Mouse (Mus musculus) brain, embryonic 14.5 days (tissue): ENCODE data around the gene Celf2. TPM values are rescaled to one million over a fixed set of nuclear protein-coding genes. Genes with fewer than 3 reads are reported as not detected.

Source experiments
- DNase-seq: peaks from one replicate; pipeline ENCODE4 v3.0.0-alpha.2; 2011; ENCODE audit warnings: low read depth
- CTCF ChIP-seq: fragments of 200-500 bp; IDR thresholded peaks from 2 replicates; pipeline ENCODE4 v1.5.1; 2012; ENCODE audit warnings: inconsistent platforms, mild to moderate bottlenecking, moderate library complexity, borderline replicate concordance; ENCODE audit not compliant: insufficient read depth, insufficient read length; ENCODE audit errors: extremely low read depth
- POLR2A ChIP-seq: fragments of 200-500 bp; IDR thresholded peaks from 2 replicates; pipeline ENCODE4 v1.6.1; 2012; ENCODE audit warnings: mild to moderate bottlenecking, inconsistent platforms, borderline replicate concordance; ENCODE audit not compliant: poor library complexity, insufficient read depth, insufficient read length, severe bottlenecking; ENCODE audit errors: extremely low read depth
- polyA plus RNA-seq: library from polyadenylated mRNA; depleted of rRNA; stranded (reverse); fragments of >200 nt; gene quantifications from 2 replicates; pipeline ENCODE4 v1.2.3, GENCODE M21; 2012

The Celf2 gene
- polyA plus RNA-seq, 1 experiment = 161 TPM

GRCm38 (mm10) chr2:6873711-6874110 is 635.7 kb downstream of the Celf2 start:
- TF ChIP-seq CTCF (no peak), POLR2A (no peak)
- DNase-seq = peak; percentile 46

GRCm38 (mm10) chr2:6872894-6873255 is 636.5 kb downstream of the Celf2 start:
- TF ChIP-seq POLR2A = no peak
- TF ChIP-seq CTCF = no peak
- DNase-seq = peak; percentile 72

DNA sequence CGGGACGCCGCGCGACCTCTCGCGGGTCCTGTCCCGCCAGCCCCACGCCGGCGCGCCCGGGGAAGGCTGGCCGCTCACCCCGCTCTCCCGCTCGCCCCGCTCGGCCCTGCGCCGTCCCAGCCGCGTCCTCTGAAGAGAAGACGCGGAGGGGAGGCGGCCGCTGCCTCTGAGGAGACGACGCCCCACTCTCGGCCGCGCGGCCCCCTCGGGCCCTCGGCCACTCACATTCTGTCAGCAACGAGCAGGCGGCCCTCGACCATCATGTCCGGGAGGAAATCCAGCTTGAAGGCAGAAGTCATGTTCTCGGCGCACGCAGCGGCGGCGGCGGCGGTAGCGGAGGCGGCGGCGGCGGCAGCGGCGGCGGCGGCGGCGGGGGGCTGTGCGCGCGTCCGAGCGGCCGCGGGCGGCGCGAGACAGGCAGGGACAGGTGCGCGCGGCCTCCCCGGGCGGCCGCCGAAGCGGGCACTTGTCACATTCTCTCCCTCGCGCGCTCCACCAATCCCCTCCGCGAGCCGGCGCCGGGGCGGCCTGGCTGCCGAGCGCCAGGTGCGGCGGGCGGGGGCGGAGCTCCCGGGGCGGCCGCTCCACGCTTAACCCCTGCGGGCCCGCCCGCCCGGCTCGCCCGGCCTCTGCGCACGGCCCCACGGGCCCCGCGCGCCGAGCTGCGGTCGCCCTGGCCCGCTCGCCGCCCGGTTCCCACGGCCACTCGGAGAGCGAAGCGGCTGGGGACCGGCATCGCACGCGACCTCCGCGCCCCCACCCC is 637.1 kb downstream of the Celf2 start:
- DNase-seq = peak; percentile 90
- TF ChIP-seq CTCF = no peak
- 0 out of 2 replicates have a peak, but pooled peaks have one; percentile 18 for TF ChIP-seq POLR2A

GRCm38 (mm10) chr2:6871281-6872130 is 637.9 kb downstream of the Celf2 start:
- peak; percentile 82 for DNase-seq
- no peak for TF ChIP-seq POLR2A
- no peak for TF ChIP-seq CTCF

DNA sequence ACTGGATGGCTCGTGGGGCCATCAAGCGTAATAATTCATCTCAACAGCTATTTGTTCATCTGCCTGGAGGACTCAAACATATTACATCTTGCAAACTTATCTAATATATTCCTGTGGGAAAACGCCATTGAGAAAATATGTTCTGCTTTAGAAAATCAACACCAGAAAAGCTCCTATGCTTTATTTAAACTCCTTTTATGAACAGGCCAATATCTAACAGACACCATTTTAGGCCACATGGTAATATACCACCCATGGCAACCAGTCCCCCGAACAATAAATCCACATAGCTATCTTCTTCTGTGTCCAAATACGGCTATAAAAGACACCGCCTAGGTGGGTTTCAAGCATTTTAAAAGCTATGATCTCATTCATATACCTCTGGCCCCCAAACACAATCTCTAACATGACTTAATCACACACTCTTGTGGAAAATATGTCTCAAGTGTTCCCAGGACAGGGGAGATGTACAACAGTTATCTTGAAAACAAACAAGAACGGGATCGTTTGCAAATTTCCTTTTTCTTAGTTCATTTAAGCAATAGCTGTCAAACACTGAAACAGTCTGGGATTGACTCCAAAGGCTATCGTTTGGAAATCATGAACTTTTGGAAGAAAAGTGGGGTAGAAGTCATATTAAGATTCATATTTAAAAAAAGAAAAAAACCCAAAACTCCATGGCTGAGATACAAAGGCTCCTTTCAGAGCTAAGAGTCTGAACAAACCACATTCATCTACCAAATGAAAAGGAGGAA is 639.2 kb downstream of the Celf2 start:
- TF ChIP-seq POLR2A = no peak
- TF ChIP-seq CTCF = no peak
- DNase-seq = peak; percentile 62

DNA sequence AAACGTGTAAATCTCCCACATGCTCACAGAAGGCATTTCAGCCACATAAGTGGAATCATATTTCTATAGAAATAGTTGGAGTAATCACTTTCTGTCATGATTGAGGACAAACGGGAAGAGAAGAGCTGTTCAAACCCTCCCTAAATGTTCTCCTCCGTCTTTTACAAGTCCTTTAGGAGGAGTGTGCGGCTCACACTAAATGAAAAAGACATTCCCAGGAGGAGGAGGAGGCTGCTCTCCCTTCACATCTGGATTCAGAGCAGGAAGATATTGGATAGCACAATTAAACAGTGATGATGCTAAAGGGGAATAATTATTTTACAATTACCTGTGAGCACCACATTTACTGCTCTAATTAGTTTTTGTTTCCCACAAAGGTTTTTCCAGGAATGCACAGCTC is 642.1 kb downstream of the Celf2 start:
- TF ChIP-seq CTCF (no peak), POLR2A (no peak)
- DNase-seq = peak; percentile 53

DNA sequence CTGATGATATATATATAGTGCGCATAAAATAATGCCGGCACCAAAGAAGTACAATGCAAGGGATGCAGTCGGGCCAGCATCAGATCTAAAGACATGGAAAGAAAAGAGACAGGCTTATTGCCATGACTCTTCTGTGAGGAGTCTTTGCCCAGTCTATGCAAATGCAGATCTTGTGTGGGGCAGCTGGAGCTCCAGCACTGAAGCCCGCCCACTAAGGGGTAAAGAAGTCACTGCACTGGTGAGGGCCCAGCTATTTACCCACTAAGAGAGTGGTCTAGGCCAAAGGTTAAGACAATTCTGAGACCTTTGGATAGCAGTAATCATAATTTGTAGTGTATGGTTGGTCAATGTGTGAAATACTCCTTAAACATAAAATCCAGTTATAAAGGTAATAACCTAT is 643.6 kb downstream of the Celf2 start:
- DNase-seq = no peak
- TF ChIP-seq POLR2A (no peak), CTCF (no peak)

GRCm38 (mm10) chr2:6850102-6850644 is 659.2 kb downstream of the Celf2 start:
- DNase-seq = peak; percentile 60
- no peak for TF ChIP-seq POLR2A
- no peak for TF ChIP-seq CTCF

- DNase-seq = peak; percentile 42
These were observed 660.0 kb downstream of the Celf2 start for GRCm38 (mm10) chr2:6849388-6849787.

DNA sequence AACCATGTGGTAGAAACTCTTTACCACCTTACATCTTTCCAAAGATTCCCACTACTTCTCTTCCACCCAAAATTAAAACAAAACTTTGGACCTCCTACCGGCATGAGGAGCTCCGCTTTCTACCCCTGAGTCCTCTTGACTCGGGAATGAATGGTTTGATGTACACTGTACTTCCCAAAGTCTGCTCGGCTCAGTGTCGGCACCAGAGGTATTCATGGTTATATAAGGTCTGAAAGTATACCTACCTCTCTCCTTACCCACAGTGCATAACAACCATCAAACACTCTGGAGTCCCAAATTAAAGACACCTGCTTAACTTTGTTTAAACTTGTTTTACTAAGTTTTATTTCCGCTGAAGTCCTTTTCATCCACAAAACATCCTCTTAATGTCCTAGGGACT is 679.3 kb downstream of the Celf2 start:
- no peak for TF ChIP-seq CTCF
- no peak for TF ChIP-seq POLR2A
- no peak for DNase-seq

More at GRCm38 (mm10) chr2:6849388-6849787, 660.0 kb downstream of the Celf2 start:
- no peak for TF ChIP-seq CTCF
- TF ChIP-seq POLR2A = no peak

DNA sequence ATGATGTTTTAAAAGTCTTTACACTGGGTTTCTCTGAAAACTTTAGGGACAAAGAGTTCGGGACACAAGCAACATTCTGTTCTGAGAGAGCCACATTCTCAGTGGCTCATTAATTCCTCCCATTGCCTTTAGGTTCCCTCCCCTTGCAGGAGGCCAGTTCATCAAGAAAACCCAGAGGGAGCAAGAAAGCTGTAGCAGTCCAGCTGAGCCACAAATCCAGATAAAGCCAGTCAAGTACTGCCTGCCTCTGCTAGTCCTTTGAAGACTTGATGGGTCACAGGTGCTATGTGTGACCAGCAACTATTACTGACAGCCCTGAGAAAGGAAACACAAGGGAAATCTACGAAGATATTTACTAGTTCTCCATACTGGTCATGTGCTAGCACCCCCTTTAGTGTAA is 681.8 kb downstream of the Celf2 start:
- peak; percentile 70 for DNase-seq
- no peak for TF ChIP-seq POLR2A
- TF ChIP-seq CTCF = no peak

DNA sequence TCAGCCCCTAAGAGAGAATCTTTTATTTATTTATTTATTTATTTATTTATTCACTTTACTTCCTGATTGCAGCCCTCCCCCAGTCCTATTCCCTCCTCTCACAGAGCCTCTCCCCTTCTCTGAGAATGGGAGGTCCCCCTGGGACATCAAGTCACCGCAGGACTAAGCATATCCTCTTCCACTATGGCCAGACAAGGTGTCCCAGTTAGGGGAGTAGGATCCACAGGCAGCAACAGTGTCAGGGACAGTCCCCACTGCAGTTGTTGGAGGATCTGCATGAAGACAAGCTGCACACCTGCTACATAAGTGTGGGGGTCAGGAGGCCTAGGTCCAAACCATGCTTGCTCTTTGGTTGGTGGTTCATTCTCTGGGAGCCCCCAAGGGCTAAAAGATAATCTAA is 686.3 kb downstream of the Celf2 start:
- DNase-seq = no peak

DNA sequence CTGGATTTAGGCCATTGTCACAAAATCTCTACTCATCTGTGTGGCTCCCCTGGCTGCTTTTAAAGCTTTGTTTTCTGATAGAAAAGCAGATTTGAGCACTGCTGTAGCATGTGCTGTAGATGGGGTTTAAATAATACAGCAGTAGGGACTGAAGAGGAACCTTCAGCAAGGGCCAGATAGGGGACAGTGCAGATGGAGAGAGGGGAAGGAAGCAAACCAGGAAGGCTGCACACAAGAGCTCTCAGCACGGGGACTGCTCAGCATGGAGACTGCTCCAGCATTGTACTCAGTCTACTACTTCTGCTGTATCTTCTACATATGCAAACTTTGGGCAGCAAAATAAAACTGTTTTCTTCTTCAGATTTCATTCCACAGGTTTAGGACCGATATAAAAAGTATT is 687.8 kb downstream of the Celf2 start:
- TF ChIP-seq POLR2A = no peak
- no peak for TF ChIP-seq CTCF

More for the DNA sequence above, 686.3 kb downstream of the Celf2 start:
- TF ChIP-seq POLR2A (no peak), CTCF (no peak)

GRCm38 (mm10) chr2:6815281-6815680 is 694.1 kb downstream of the Celf2 start:
- DNase-seq = no peak
- TF ChIP-seq POLR2A = no peak
- no peak for TF ChIP-seq CTCF

More for the DNA sequence above, 687.8 kb downstream of the Celf2 start:
- DNase-seq = no peak
